Mouse (Mus musculus) hindlimb bud, embryonic 11.5 days (tissue): ENCODE results near the gene Zfp653.

Experiments used
- DNase-seq: peaks from one replicate; pipeline ENCODE4 v3.0.0-alpha.2; 2012; ENCODE audit warnings: low read depth, low spot score; ENCODE audit errors: extremely low spot score

Zfp653 gene

GRCm38 (mm10) chr9:22072276-22072675 is 1.1 kb upstream of the Zfp653 start:
- DNase-seq = no peak

GRCm38 (mm10) chr9:22069881-22070553 is 1.2 kb downstream of the Zfp653 start:
- DNase-seq = no peak

- DNase-seq = no peak
Measured at GRCm38 (mm10) chr9:22067195-22067594, 4.0 kb downstream of the Zfp653 start.

- DNase-seq = no peak
Measured at GRCm38 (mm10) chr9:22066433-22066832, 4.7 kb downstream of the Zfp653 start.

GRCm38 (mm10) chr9:22065642-22066041 is 5.5 kb downstream of the Zfp653 start:
- no peak for DNase-seq

GRCm38 (mm10) chr9:22064341-22064740 is 6.8 kb downstream of the Zfp653 start:
- no peak for DNase-seq

- no peak for DNase-seq
Measured at GRCm38 (mm10) chr9:22061339-22061738, 9.8 kb downstream of the Zfp653 start.

GRCm38 (mm10) chr9:22058011-22058424 is 13.2 kb downstream of the Zfp653 start:
- no peak for DNase-seq

GRCm38 (mm10) chr9:22057031-22057517 is 14.1 kb downstream of the Zfp653 start:
- DNase-seq = no peak

- no peak for DNase-seq
Measured at GRCm38 (mm10) chr9:22056303-22056910, 14.8 kb downstream of the Zfp653 start.

- DNase-seq = no peak
Measured at GRCm38 (mm10) chr9:22055713-22056112, 15.5 kb downstream of the Zfp653 start.

- no peak for DNase-seq
Measured at GRCm38 (mm10) chr9:22054411-22055076, 16.6 kb downstream of the Zfp653 start.

GRCm38 (mm10) chr9:22053657-22054056 is 17.5 kb downstream of the Zfp653 start:
- no peak for DNase-seq

- no peak for DNase-seq
Measured at GRCm38 (mm10) chr9:22051958-22052254, 19.3 kb downstream of the Zfp653 start, which contains the start of gene Elavl3. Elavl3 (minus strand) TSS chr9:22052023.

- no peak for DNase-seq
Measured at GRCm38 (mm10) chr9:22051161-22051957, 19.8 kb downstream of the Zfp653 start.

GRCm38 (mm10) chr9:22050351-22050889 is 20.8 kb downstream of the Zfp653 start:
- DNase-seq = no peak

GRCm38 (mm10) chr9:22049721-22050270 is 21.4 kb downstream of the Zfp653 start:
- no peak for DNase-seq

- no peak for DNase-seq
Measured at GRCm38 (mm10) chr9:22049315-22049714, 21.9 kb downstream of the Zfp653 start.

- DNase-seq = no peak
Measured at GRCm38 (mm10) chr9:22047329-22047728, 23.8 kb downstream of the Zfp653 start.

- no peak for DNase-seq
Measured at GRCm38 (mm10) chr9:22041832-22042231, 29.3 kb downstream of the Zfp653 start.

GRCm38 (mm10) chr9:22037826-22038225 is 33.4 kb downstream of the Zfp653 start:
- no peak for DNase-seq
